Mouse (Mus musculus) thymus, adult 2 months (tissue): Measurements from ENCODE around the gene Tnfrsf14.

Experiments used
- CTCF ChIP-seq: fragments of 200-500 bp; IDR thresholded peaks from 2 replicates; pipeline ENCODE4 v1.5.1; 2012; ENCODE audit warnings: mild to moderate bottlenecking, control low read depth, low read length, moderate library complexity, borderline replicate concordance; ENCODE audit not compliant: control insufficient read depth, poor library complexity, insufficient read depth; ENCODE audit errors: extremely low read depth
- POLR2A ChIP-seq: fragments of 200-500 bp; IDR thresholded peaks from 2 replicates; pipeline ENCODE4 v1.6.1; 2012; ENCODE audit warnings: mild to moderate bottlenecking, low read length, control low read depth, moderate library complexity; ENCODE audit not compliant: control insufficient read depth, poor library complexity, insufficient read depth; ENCODE audit errors: extremely low read depth

DNA sequence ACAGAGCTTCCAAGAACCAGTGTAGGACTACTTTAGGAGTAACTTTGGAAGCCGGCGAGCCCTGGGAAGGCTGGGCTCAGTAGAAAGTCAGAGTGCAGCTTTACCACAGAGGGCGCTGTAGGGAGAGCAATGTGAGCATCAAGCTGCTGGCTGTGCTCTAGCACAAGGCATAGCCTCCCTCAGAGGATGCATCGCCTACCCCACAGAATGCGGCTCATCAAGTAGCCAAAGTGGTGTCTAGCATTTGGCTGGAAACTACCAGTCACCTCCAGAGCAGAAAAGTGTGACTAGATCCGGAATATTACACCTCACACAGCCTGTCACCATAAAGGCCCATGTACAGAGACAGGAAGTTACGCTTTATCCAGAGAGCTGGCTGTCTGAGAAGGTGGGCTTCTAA is 7.4 kb upstream of the Tnfrsf14 start:
- TF ChIP-seq POLR2A: no peak
- peak; percentile 61; the same call in 1 of the 2 replicates for TF ChIP-seq CTCF
